Mouse (Mus musculus) small intestine, adult 2 months (tissue): ENCODE results near the gene St3gal5.

Source experiments
- CTCF ChIP-seq: fragments of 200-500 bp; IDR thresholded peaks from 2 replicates; pipeline ENCODE4 v1.5.1; 2012; ENCODE audit warnings: low read depth, mild to moderate bottlenecking, control low read depth, inconsistent platforms, low read length, moderate library complexity, mixed read lengths; ENCODE audit not compliant: insufficient replicate concordance, insufficient read length; ENCODE audit errors: extremely low read depth
- POLR2A ChIP-seq: fragments of 200-500 bp; IDR thresholded peaks from 2 replicates; pipeline ENCODE4 v1.6.1; 2012; ENCODE audit warnings: low read depth, mild to moderate bottlenecking, control low read depth, inconsistent platforms, low read length, moderate library complexity

GRCm38 (mm10) chr6:72093121-72093520 is 4.3 kb upstream of the St3gal5 start:
- no peak for TF ChIP-seq CTCF
- TF ChIP-seq POLR2A, result no peak
